Mouse (Mus musculus) spleen, adult 12 weeks (tissue): ENCODE measurements around the gene Zfp692.
A peak's percentile ranks its signal among the peaks of the same experiment; 100 is the strongest.
"Not testable (repeated sequence)": the region's sequence is repeated elsewhere in the genome, so short reads cannot be mapped to it uniquely, and the experiment has no call there.

Source experiments
- DNase-seq: peaks from one replicate; pipeline ENCODE4 v3.0.0; 2022; ENCODE audit warnings: low spot score

Zfp692 gene

GRCm38 (mm10) chr11:58306860-58307308 is at the start of gene Zfp692:
Gene Zfp692, plus strand, starts transcription at chr11:58307069.
- DNase-seq = peak; percentile 83

GRCm38 (mm10) chr11:58257816-58258215 is 49.1 kb upstream of the Zfp692 start:
- DNase-seq = no peak

GRCm38 (mm10) chr11:58260156-58260555 is 46.7 kb upstream of the Zfp692 start:
- DNase-seq = no peak

GRCm38 (mm10) chr11:58261826-58262225 is 45.0 kb upstream of the Zfp692 start:
- no peak for DNase-seq

DNA sequence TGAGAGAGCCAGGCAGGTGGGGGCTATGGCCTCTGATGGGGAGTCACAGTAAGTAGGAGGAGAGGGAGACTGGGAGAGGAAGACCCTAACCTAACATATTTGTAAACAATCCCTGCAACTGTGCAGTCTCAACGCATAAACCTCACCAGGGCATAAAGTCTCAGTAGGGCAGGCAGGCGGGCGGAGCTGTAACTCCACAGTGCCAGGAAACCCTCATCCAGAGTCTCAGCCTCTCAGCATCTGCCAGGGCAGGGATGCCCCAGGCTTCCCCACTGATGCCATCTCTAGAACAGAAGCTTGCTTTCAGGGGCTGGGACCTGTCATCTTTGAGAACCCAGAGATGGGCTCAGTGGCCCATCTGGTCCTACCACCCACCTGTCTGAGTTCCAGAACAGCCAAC is 44.5 kb upstream of the Zfp692 start:
- no peak for DNase-seq

GRCm38 (mm10) chr11:58263516-58263915 is 43.4 kb upstream of the Zfp692 start:
- DNase-seq = no peak

DNA sequence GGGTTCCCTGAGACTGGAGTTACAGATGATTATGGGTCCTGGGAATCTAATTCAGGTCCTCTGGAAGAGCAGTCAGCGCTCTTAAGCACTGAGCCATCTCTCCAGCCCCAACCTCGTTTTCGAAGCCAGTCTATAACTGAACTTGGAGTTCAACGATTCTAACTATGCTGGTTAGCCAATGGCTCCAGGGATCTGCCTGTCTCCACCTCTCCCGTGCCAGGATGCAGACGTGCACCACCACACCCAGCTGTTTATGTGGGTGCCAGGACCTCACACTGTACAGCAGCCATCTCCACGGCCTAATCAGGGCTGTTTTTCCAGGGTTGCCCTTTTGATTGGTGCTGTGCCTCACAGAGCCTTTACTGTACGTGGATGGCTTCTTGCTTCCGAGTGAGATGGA is 42.3 kb upstream of the Zfp692 start:
- no peak for DNase-seq

- DNase-seq = no peak
Observed at GRCm38 (mm10) chr11:58268285-58268684, 38.6 kb upstream of the Zfp692 start.

GRCm38 (mm10) chr11:58274572-58274971 is 32.3 kb upstream of the Zfp692 start, which contains the start of gene 4930438A08Rik:
Gene 4930438A08Rik, plus strand, starts transcription at chr11:58274799.
- DNase-seq = no peak

GRCm38 (mm10) chr11:58275756-58276155 is 31.1 kb upstream of the Zfp692 start:
- DNase-seq = no peak

GRCm38 (mm10) chr11:58281970-58282496 is 24.8 kb upstream of the Zfp692 start:
- DNase-seq = no peak

GRCm38 (mm10) chr11:58282518-58282917 is 24.4 kb upstream of the Zfp692 start:
- DNase-seq = no peak

DNA sequence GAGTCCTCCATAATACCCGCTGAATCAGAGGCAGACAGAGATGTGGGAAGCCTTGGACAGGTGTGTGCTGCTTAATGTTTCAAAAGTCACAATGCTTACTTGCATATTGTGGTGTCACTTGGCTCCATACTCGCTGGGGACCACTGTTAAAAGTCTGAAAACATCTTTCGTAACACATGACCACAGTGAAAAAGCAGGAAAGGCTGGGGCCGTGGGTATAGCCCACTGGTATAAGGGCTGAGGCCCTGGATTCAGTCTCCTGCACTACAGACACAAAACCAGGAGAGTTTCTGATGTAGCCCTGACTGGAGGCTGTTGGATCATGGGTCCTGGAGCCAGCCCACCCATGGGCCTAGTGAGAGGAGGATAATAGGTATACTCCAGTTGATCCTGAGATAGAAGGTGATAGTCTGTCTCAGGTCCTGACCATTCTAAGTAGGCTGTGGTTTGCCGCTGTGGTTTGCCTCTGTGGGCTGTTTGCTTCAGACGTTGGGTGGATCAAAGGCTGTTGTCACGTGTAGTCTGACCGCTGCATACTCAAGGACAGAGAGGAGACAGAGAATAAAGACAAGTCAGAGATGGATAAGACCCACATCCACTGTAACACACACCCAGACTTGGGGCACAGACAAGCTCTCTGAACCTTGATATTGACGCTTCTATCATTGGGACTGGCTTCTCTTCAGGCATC is 16.7 kb upstream of the Zfp692 start:
- no peak for DNase-seq

GRCm38 (mm10) chr11:58290812-58291211 is 16.1 kb upstream of the Zfp692 start:
- DNase-seq = no peak

GRCm38 (mm10) chr11:58292791-58293190 is 14.1 kb upstream of the Zfp692 start:
- no peak for DNase-seq

- no peak for DNase-seq
Observed at GRCm38 (mm10) chr11:58297396-58297795, 9.5 kb upstream of the Zfp692 start.

DNA sequence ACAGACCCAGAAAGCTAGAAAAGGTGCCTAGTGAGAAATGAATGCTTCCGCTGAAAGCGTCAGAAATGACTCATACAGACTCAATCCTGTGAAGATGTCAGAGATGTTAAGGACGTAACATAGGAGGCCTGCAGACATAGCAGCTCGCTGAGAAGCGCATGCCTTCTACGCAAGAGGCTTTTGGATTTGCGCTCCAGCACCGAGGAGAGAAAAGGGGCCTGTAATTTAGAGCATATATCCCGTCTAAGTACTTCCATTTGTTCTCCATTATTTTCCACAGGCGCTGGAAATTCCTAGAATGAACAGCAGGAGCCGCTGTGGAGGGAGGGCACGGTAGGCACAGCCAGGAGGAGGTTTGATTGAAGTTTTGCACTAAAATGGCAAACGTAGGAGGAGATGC is 5.8 kb upstream of the Zfp692 start:
- peak; percentile 64 for DNase-seq

GRCm38 (mm10) chr11:58301837-58302754 is 4.8 kb upstream of the Zfp692 start:
- peak; percentile 94 for DNase-seq

GRCm38 (mm10) chr11:58302774-58303445 is 4.0 kb upstream of the Zfp692 start:
- DNase-seq = no peak

GRCm38 (mm10) chr11:58303594-58303993 is 3.3 kb upstream of the Zfp692 start:
- no peak for DNase-seq

DNA sequence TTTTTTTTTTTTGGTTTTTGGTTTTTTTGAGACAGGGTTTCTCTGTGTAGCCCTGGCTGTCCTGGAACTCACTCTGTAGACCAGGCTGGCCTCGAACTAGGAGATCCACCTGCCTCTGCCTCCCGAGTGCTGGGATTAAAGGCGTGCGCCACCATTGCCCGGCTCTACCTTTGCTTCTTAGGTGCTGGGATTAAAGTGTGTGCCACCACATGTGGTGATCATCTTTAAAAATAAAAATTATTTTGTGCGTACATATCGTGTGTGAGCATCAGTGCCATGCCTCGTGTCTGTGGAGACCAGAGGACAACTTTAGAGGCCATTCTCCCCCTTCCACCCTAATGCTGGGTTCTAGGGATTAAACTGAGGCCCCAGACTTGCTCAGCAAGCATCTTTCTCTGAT is 1.6 kb upstream of the Zfp692 start:
- DNase-seq = not testable (repeated sequence)

- peak; percentile 56 for DNase-seq
Observed at GRCm38 (mm10) chr11:58307411-58308080, 677 bp downstream of the Zfp692 start.
